Mouse (Mus musculus): ENCODE results near the gene Fam84b. TPM values are rescaled to one million over a fixed set of nuclear protein-coding genes. Genes with fewer than 3 reads are reported as not detected.

Gene Fam84b
- polyA plus RNA-seq, 1 experiment, result 8.1 TPM

GRCm38 (mm10) chr15:60837719-60838118 lies 15.9 kb downstream of the Fam84b start:
- TF ChIP-seq CTCF (IDR thresholded peaks at IDR 0.05; ENCODE audit: low read depth, low read length) (no peak), EP300 (IDR thresholded peaks at IDR 0.05; ENCODE audit: insufficient read depth, low read depth, low read length) (no peak), POLR2A (IDR thresholded peaks at IDR 0.05; ENCODE audit: insufficient read depth, low read length) (no peak)
- H3K27me3 ChIP-seq (ENCODE audit: control insufficient read depth, insufficient read depth, low read length, poor library complexity, severe bottlenecking), result peaks cover 4% of the 10 kb centered on the region
- no peak overlapping the region for H3K9ac ChIP-seq (ENCODE audit: low read depth, poor library complexity, severe bottlenecking)
- no peaks in the 10 kb centered on the region for H3K9me3 ChIP-seq (replicated peaks; ENCODE audit: control insufficient read depth, insufficient read depth, low read length, poor library complexity, severe bottlenecking)
- H3K4me1 ChIP-seq (ENCODE audit: control insufficient read depth, insufficient read depth, low read length), result peaks cover 3% of the 10 kb centered on the region
- no peak overlapping the region for H3K4me3 ChIP-seq (ENCODE audit: low read depth, low read length)
- no peaks in the 10 kb centered on the region for H3K36me3 ChIP-seq (ENCODE audit: control insufficient read depth, insufficient read depth, low read length, poor library complexity, severe bottlenecking)
- no peak overlapping the region for H3K27ac ChIP-seq (ENCODE audit: insufficient read depth, low read length)

- H3K27me3 ChIP-seq (ENCODE audit: control insufficient read depth, insufficient read depth, low read length, poor library complexity, severe bottlenecking), result peaks cover 4% of the 10 kb centered on the region
- H3K4me3 ChIP-seq (ENCODE audit: low read depth, low read length), result no peak overlapping the region
- TF ChIP-seq EP300 (IDR thresholded peaks at IDR 0.05; ENCODE audit: insufficient read depth, low read depth, low read length) (no peak), CTCF (IDR thresholded peaks at IDR 0.05; ENCODE audit: low read depth, low read length) (no peak), POLR2A (IDR thresholded peaks at IDR 0.05; ENCODE audit: insufficient read depth, low read length) (no peak)
- H3K27ac ChIP-seq (ENCODE audit: insufficient read depth, low read length), result no peak overlapping the region
- H3K36me3 ChIP-seq (ENCODE audit: control insufficient read depth, insufficient read depth, low read length, poor library complexity, severe bottlenecking), result no peaks in the 10 kb centered on the region
- H3K4me1 ChIP-seq (ENCODE audit: control insufficient read depth, insufficient read depth, low read length), result peaks cover 3% of the 10 kb centered on the region
- no peak overlapping the region for H3K9ac ChIP-seq (ENCODE audit: low read depth, poor library complexity, severe bottlenecking)
- H3K9me3 ChIP-seq (replicated peaks; ENCODE audit: control insufficient read depth, insufficient read depth, low read length, poor library complexity, severe bottlenecking), result no peaks in the 10 kb centered on the region
Measured at GRCm38 (mm10) chr15:60836321-60836720, 17.3 kb downstream of the Fam84b start.

GRCm38 (mm10) chr15:60834598-60835571 lies 18.7 kb downstream of the Fam84b start:
- TF ChIP-seq POLR2A (IDR thresholded peaks at IDR 0.05; ENCODE audit: insufficient read depth, low read length) (no peak), CTCF (IDR thresholded peaks at IDR 0.05; ENCODE audit: low read depth, low read length) (no peak), EP300 (IDR thresholded peaks at IDR 0.05; ENCODE audit: insufficient read depth, low read depth, low read length) (no peak)
- peaks cover 3% of the 10 kb centered on the region for H3K4me1 ChIP-seq (ENCODE audit: control insufficient read depth, insufficient read depth, low read length)
- no peak overlapping the region for H3K27ac ChIP-seq (ENCODE audit: insufficient read depth, low read length)
- no peak overlapping the region for H3K9ac ChIP-seq (ENCODE audit: low read depth, poor library complexity, severe bottlenecking)
- peaks cover 4% of the 10 kb centered on the region for H3K27me3 ChIP-seq (ENCODE audit: control insufficient read depth, insufficient read depth, low read length, poor library complexity, severe bottlenecking)
- no peaks in the 10 kb centered on the region for H3K36me3 ChIP-seq (ENCODE audit: control insufficient read depth, insufficient read depth, low read length, poor library complexity, severe bottlenecking)
- no peak overlapping the region for H3K4me3 ChIP-seq (ENCODE audit: low read depth, low read length)
- no peaks in the 10 kb centered on the region for H3K9me3 ChIP-seq (replicated peaks; ENCODE audit: control insufficient read depth, insufficient read depth, low read length, poor library complexity, severe bottlenecking)

GRCm38 (mm10) chr15:60833476-60834218 lies 19.9 kb downstream of the Fam84b start:
- Histone ChIP-seq H3K9me3 (replicated peaks; ENCODE audit: control insufficient read depth, insufficient read depth, low read length, poor library complexity, severe bottlenecking) (no peaks in the 10 kb centered on the region), H3K9ac (ENCODE audit: low read depth, poor library complexity, severe bottlenecking) (no peak overlapping the region), H3K4me1 (ENCODE audit: control insufficient read depth, insufficient read depth, low read length) (no peaks in the 10 kb centered on the region), H3K27me3 (ENCODE audit: control insufficient read depth, insufficient read depth, low read length, poor library complexity, severe bottlenecking) (peaks cover 4% of the 10 kb centered on the region), H3K4me3 (ENCODE audit: low read depth, low read length) (no peak overlapping the region), H3K27ac (ENCODE audit: insufficient read depth, low read length) (no peak overlapping the region), H3K36me3 (ENCODE audit: control insufficient read depth, insufficient read depth, low read length, poor library complexity, severe bottlenecking) (no peaks in the 10 kb centered on the region)
- TF ChIP-seq CTCF (IDR thresholded peaks at IDR 0.05; ENCODE audit: low read depth, low read length), result no peak
- no peak for TF ChIP-seq EP300 (IDR thresholded peaks at IDR 0.05; ENCODE audit: insufficient read depth, low read depth, low read length)
- TF ChIP-seq POLR2A (IDR thresholded peaks at IDR 0.05; ENCODE audit: insufficient read depth, low read length), result no peak

- no peaks in the 10 kb centered on the region for H3K36me3 ChIP-seq (ENCODE audit: control insufficient read depth, insufficient read depth, low read length, poor library complexity, severe bottlenecking)
- no peaks in the 10 kb centered on the region for H3K9me3 ChIP-seq (replicated peaks; ENCODE audit: control insufficient read depth, insufficient read depth, low read length, poor library complexity, severe bottlenecking)
- H3K4me3 ChIP-seq (ENCODE audit: low read depth, low read length), result no peak overlapping the region
- TF ChIP-seq CTCF (IDR thresholded peaks at IDR 0.05; ENCODE audit: low read depth, low read length) (no peak), EP300 (IDR thresholded peaks at IDR 0.05; ENCODE audit: insufficient read depth, low read depth, low read length) (no peak), POLR2A (IDR thresholded peaks at IDR 0.05; ENCODE audit: insufficient read depth, low read length) (no peak)
- peaks cover 1% of the 10 kb centered on the region; the same call in 1 of the 2 replicates for H3K27me3 ChIP-seq (ENCODE audit: control insufficient read depth, insufficient read depth, low read length, poor library complexity, severe bottlenecking)
- no peaks in the 10 kb centered on the region for H3K4me1 ChIP-seq (ENCODE audit: control insufficient read depth, insufficient read depth, low read length)
- H3K27ac ChIP-seq (ENCODE audit: insufficient read depth, low read length), result no peak overlapping the region
- no peak overlapping the region for H3K9ac ChIP-seq (ENCODE audit: low read depth, poor library complexity, severe bottlenecking)
Measured at GRCm38 (mm10) chr15:60832586-60832985, 21.0 kb downstream of the Fam84b start.

Data from ES-Bruce4 (cell line).